Mouse (Mus musculus): Measurements from ENCODE around the gene Gata5. TPM values are rescaled to one million over a fixed set of nuclear protein-coding genes. Genes with fewer than 3 reads are reported as not detected.

Gata5 gene
- total and polyA plus RNA-seq, 3 experiments = not detected

DNA sequence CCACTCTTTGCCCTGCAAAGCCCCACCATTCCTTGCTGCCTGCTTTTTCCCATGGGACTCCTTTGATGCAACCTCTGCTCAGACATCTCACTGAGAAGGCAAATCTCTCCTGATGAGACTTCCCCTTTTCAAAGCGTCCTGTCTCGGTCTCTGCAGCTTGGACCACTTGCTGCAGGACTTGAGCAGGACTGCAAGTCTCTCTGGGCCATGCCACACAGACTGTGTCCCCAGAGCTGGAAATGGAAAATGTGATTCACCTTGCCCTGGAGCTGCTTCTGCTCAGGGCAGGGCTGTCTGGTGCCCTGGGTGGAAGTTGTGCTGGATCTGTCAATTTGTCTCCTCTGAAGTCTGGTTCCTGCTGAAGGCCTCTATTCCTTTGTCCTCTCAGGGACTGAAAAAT lies 7.7 kb upstream of the Gata5 start:
- peak; percentile 35 for DNase-seq (ENCODE audit: low read depth, low spot score)
- Histone ChIP-seq H3K27ac (ENCODE audit: control insufficient read depth, low read depth, low read length) (no peak overlapping the region), H3K9ac (ENCODE audit: control insufficient read depth, low read depth, low read length, poor library complexity, severe bottlenecking) (no peak overlapping the region), H3K27me3 (ENCODE audit: control insufficient read depth in 1 of 2, insufficient read depth in 2 of 2, low read length in 2 of 2) (no peaks in the 10 kb centered on the region), H3K4me1 (ENCODE audit: control insufficient read depth in 1 of 2, insufficient read depth in 2 of 2, low read length in 2 of 2) (no peaks in the 10 kb centered on the region), H3K79me2 (ENCODE audit: control insufficient read depth, insufficient read depth, low read length, poor library complexity) (no peaks in the 10 kb centered on the region), H3K4me3 (ENCODE audit: control insufficient read depth in 1 of 2, insufficient read depth in 1 of 2, low read depth in 2 of 2, low read length in 2 of 2) (no peak overlapping the region), H3K36me3 (ENCODE audit: control insufficient read depth in 1 of 2, insufficient read depth in 2 of 2, low read length in 2 of 2) (peaks cover 0 to 2% of the 10 kb centered on the region in 2 experiments; a peak in 1 of 4 replicates), H3K9me3 (replicated peaks; ENCODE audit: insufficient read depth, low read length) (no peaks in the 10 kb centered on the region)
- no peak for TF ChIP-seq USF1 (IDR thresholded peaks at IDR 0.05; ENCODE audit: low read depth, low read length)
- no peak for TF ChIP-seq POLR2AphosphoS5 (IDR thresholded peaks at IDR 0.05; ENCODE audit: borderline replicate concordance, low read depth, low read length)
- no peak for TF ChIP-seq E2F4 (IDR thresholded peaks at IDR 0.05; ENCODE audit: borderline replicate concordance, low read depth, low read length)
- TF ChIP-seq GABPA (IDR thresholded peaks at IDR 0.05; ENCODE audit: low read depth, low read length) = no peak
- no peak for TF ChIP-seq MAZ (IDR thresholded peaks at IDR 0.05; ENCODE audit: low read depth, low read length)
- no peak for TF ChIP-seq NELFE (IDR thresholded peaks at IDR 0.05; ENCODE audit: low read depth, low read length)
- TF ChIP-seq TCF12 (IDR thresholded peaks at IDR 0.05; ENCODE audit: low read depth, low read length) = no peak
- no peak for TF ChIP-seq TAL1 (IDR thresholded peaks at IDR 0.05; ENCODE audit: low read length)
- no peak for TF ChIP-seq ZNF384 (IDR thresholded peaks at IDR 0.05; ENCODE audit: low read depth, low read length)
- TF ChIP-seq CTCF (IDR thresholded peaks at IDR 0.05 in 2 of 3, conservative IDR thresholded peaks at IDR 0.05 in 1 of 3; ENCODE audit: control insufficient read depth in 1 of 3, insufficient read depth in 1 of 3, low read depth in 2 of 3, low read length in 3 of 3, poor library complexity in 1 of 3, severe bottlenecking in 1 of 3) = no peak
- TF ChIP-seq HCFC1 (IDR thresholded peaks at IDR 0.05; ENCODE audit: low read depth, low read length) = no peak
- no peak for TF ChIP-seq GATA1 (IDR thresholded peaks at IDR 0.05; ENCODE audit: low read depth, low read length)
- no peak for TF ChIP-seq NRF1 (IDR thresholded peaks at IDR 0.05; ENCODE audit: insufficient read depth, low read depth, low read length, poor library complexity, severe bottlenecking)
- TF ChIP-seq MYC (IDR thresholded peaks at IDR 0.05; ENCODE audit: low read depth, low read length) = no peak
- TF ChIP-seq MXI1 (IDR thresholded peaks at IDR 0.05; ENCODE audit: low read depth, low read length) = no peak
- TF ChIP-seq ETS1 (IDR thresholded peaks at IDR 0.05; ENCODE audit: low read depth, low read length) = no peak
- TF ChIP-seq JUND (IDR thresholded peaks at IDR 0.05; ENCODE audit: low read depth, low read length) = no peak
- no peak for TF ChIP-seq USF2 (IDR thresholded peaks at IDR 0.05; ENCODE audit: borderline replicate concordance in 1 of 2, insufficient read depth in 1 of 2, low read depth in 1 of 2, low read length in 2 of 2)
- no peak for TF ChIP-seq ELF1 (IDR thresholded peaks at IDR 0.05; ENCODE audit: low read depth, low read length)

DNA sequence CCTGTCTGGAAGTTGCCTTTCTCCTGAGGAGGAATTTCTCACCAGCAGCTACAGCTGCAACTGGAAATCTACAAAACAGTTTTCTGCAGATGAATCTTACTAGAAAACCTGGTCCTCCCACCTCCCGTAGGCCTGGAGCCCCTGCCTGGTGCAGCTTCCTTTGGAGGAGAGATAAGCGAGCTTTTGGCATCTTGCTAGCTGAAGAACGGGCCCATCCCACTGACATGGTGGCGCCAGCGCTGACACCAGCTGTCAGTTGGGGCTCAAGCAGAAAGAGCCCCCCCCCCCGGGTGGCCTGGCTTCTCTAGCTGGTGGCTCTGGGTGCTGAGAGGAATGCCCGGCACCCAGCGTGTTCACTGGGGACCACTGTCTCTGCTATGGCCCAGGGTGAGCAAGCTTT lies 6.7 kb upstream of the Gata5 start:
- H3K36me3 ChIP-seq (ENCODE audit: control insufficient read depth in 1 of 2, insufficient read depth in 2 of 2, low read length in 2 of 2) = peaks cover 0 to 2% of the 10 kb centered on the region in 2 experiments; a peak in 1 of 4 replicates
- no peaks in the 10 kb centered on the region for H3K27me3 ChIP-seq (ENCODE audit: control insufficient read depth in 1 of 2, insufficient read depth in 2 of 2, low read length in 2 of 2)
- no peaks in the 10 kb centered on the region for H3K79me2 ChIP-seq (ENCODE audit: control insufficient read depth, insufficient read depth, low read length, poor library complexity)
- H3K4me1 ChIP-seq (ENCODE audit: control insufficient read depth in 1 of 2, insufficient read depth in 2 of 2, low read length in 2 of 2) = no peaks in the 10 kb centered on the region
- no peaks in the 10 kb centered on the region for H3K9me3 ChIP-seq (replicated peaks; ENCODE audit: insufficient read depth, low read length)
- H3K27ac ChIP-seq (ENCODE audit: control insufficient read depth, low read depth, low read length) = no peak overlapping the region
- no peak for TF ChIP-seq RAD21 (IDR thresholded peaks at IDR 0.05; ENCODE audit: low read depth, low read length)
- no peak for TF ChIP-seq MYC (IDR thresholded peaks at IDR 0.05; ENCODE audit: low read depth, low read length)
- no peak for TF ChIP-seq MEF2A (IDR thresholded peaks at IDR 0.05; ENCODE audit: extremely low read depth, insufficient replicate concordance, low read depth, low read length, poor library complexity, severe bottlenecking)
- TF ChIP-seq ZKSCAN1 (IDR thresholded peaks at IDR 0.05; ENCODE audit: low read depth, low read length) = no peak
- TF ChIP-seq GABPA (IDR thresholded peaks at IDR 0.05; ENCODE audit: low read depth, low read length) = no peak
- no peak for TF ChIP-seq CHD2 (IDR thresholded peaks at IDR 0.05; ENCODE audit: low read length)
- TF ChIP-seq MAFK (IDR thresholded peaks at IDR 0.05; ENCODE audit: borderline replicate concordance, low read depth, low read length) = no peak
- TF ChIP-seq SMC3 (IDR thresholded peaks at IDR 0.05; ENCODE audit: low read depth, low read length) = no peak
- TF ChIP-seq ZC3H11A (IDR thresholded peaks at IDR 0.05; ENCODE audit: low read depth, low read length) = no peak
- no peak for TF ChIP-seq TCF12 (IDR thresholded peaks at IDR 0.05; ENCODE audit: low read depth, low read length)
- no peak for TF ChIP-seq SIN3A (IDR thresholded peaks at IDR 0.05; ENCODE audit: low read length)
- TF ChIP-seq POLR2AphosphoS2 (IDR thresholded peaks at IDR 0.05; ENCODE audit: low read length) = no peak
- no peak for TF ChIP-seq ETS1 (IDR thresholded peaks at IDR 0.05; ENCODE audit: low read depth, low read length)
- H3K9ac ChIP-seq (ENCODE audit: control insufficient read depth, low read depth, low read length, poor library complexity, severe bottlenecking) = no peak overlapping the region
- peak; percentile 24 for DNase-seq (ENCODE audit: low read depth, low spot score)
- H3K4me3 ChIP-seq (ENCODE audit: control insufficient read depth in 1 of 2, insufficient read depth in 1 of 2, low read depth in 2 of 2, low read length in 2 of 2) = no peak overlapping the region

Measured in MEL (cell line).